Mouse (Mus musculus) ovary, postnatal 36 days (tissue): Measurements from ENCODE around the gene Adssl1.

Experiments used
- DNase-seq: peaks from one replicate; pipeline ENCODE4 v3.0.0; 2022; ENCODE audit warnings: low spot score, mixed read lengths

Adssl1 gene

GRCm38 (mm10) chr12:112619686-112620353 lies at the start of gene Adssl1:
TSS of gene Adssl1 (plus strand) at chr12:112620045.
- peak; percentile 53 for DNase-seq

GRCm38 (mm10) chr12:112570160-112570559 lies 49.7 kb upstream of the Adssl1 start:
- no peak for DNase-seq

GRCm38 (mm10) chr12:112571064-112571463 lies 48.8 kb upstream of the Adssl1 start:
- DNase-seq, result no peak

- no peak for DNase-seq
Observed at GRCm38 (mm10) chr12:112575274-112575986, 44.4 kb upstream of the Adssl1 start.

GRCm38 (mm10) chr12:112576341-112576740 lies 43.5 kb upstream of the Adssl1 start:
- DNase-seq, result no peak

GRCm38 (mm10) chr12:112576749-112577148 lies 43.1 kb upstream of the Adssl1 start:
- DNase-seq, result no peak

GRCm38 (mm10) chr12:112578296-112579090 lies 41.4 kb upstream of the Adssl1 start:
- DNase-seq, result no peak

- no peak for DNase-seq
Observed at GRCm38 (mm10) chr12:112579430-112579829, 40.4 kb upstream of the Adssl1 start.

GRCm38 (mm10) chr12:112579926-112580325 lies 39.9 kb upstream of the Adssl1 start:
- no peak for DNase-seq

- DNase-seq, result no peak
Observed at GRCm38 (mm10) chr12:112581113-112581512, 38.7 kb upstream of the Adssl1 start.

GRCm38 (mm10) chr12:112584954-112585353 lies 34.9 kb upstream of the Adssl1 start:
- no peak for DNase-seq

- no peak for DNase-seq
Observed at GRCm38 (mm10) chr12:112585924-112586538, 33.8 kb upstream of the Adssl1 start.

GRCm38 (mm10) chr12:112587125-112588124 lies 32.4 kb upstream of the Adssl1 start:
- DNase-seq, result no peak

GRCm38 (mm10) chr12:112588426-112589256 lies 31.2 kb upstream of the Adssl1 start, which contains the start of gene Inf2:
TSS of gene Inf2 (plus strand) at chr12:112588784.
- DNase-seq, result peak; percentile 84

- no peak for DNase-seq
Observed at GRCm38 (mm10) chr12:112589491-112590191, 30.2 kb upstream of the Adssl1 start.

- no peak for DNase-seq
Observed at GRCm38 (mm10) chr12:112590566-112591239, 29.1 kb upstream of the Adssl1 start.

GRCm38 (mm10) chr12:112591240-112591639 lies 28.6 kb upstream of the Adssl1 start:
- DNase-seq, result no peak

- DNase-seq, result no peak
Observed at GRCm38 (mm10) chr12:112591730-112592129, 28.1 kb upstream of the Adssl1 start.
